Mouse (Mus musculus): ENCODE measurements around the gene Ankfn1. TPM values are rescaled to one million over a fixed set of nuclear protein-coding genes. Genes with fewer than 3 reads are reported as not detected.

Ankfn1 gene
- polyA plus RNA-seq, 1 experiment from 2014 or later: 1.8 TPM

GRCm38 (mm10) chr11:89508675-89509324 is 268.7 kb downstream of the Ankfn1 start:
- Histone ChIP-seq H3K27me3 (no peaks in the 10 kb centered on the region), H3K4me1 (no peaks in the 10 kb centered on the region), H3K9ac (no peak overlapping the region), H3K36me3 (no peaks in the 10 kb centered on the region), H3K27ac (replicated peaks) (no peak overlapping the region), H3K4me3 (replicated peaks) (no peak overlapping the region), H3K4me2 (replicated peaks) (no peak overlapping the region), H3K9me3 (replicated peaks) (no peaks in the 10 kb centered on the region)
- WGBS: 27% methylated on average over 11 of the region's 11 CpGs
- ATAC-seq (ENCODE audit: insufficient number of reproducible peaks, low FRiP score, low TSS enrichment, low read depth): no peak

- Histone ChIP-seq H3K4me3 (replicated peaks) (no peak overlapping the region), H3K9me3 (replicated peaks) (no peaks in the 10 kb centered on the region), H3K27ac (replicated peaks) (no peak overlapping the region), H3K4me2 (replicated peaks) (no peak overlapping the region), H3K9ac (no peak overlapping the region), H3K27me3 (no peaks in the 10 kb centered on the region), H3K4me1 (no peaks in the 10 kb centered on the region), H3K36me3 (no peaks in the 10 kb centered on the region)
- ATAC-seq (ENCODE audit: insufficient number of reproducible peaks, low FRiP score, low TSS enrichment, low read depth): no peak
- 53% methylated on average over 11 of the region's 11 CpGs for WGBS
Observed at GRCm38 (mm10) chr11:89506595-89507245, 270.7 kb downstream of the Ankfn1 start.

- H3K27ac ChIP-seq (replicated peaks): no peak overlapping the region
- ATAC-seq (ENCODE audit: insufficient number of reproducible peaks, low FRiP score, low TSS enrichment, low read depth): no peak
Observed at GRCm38 (mm10) chr11:89505046-89505445, 272.4 kb downstream of the Ankfn1 start.

GRCm38 (mm10) chr11:89501796-89502195 is 275.7 kb downstream of the Ankfn1 start:
- no peak overlapping the region for H3K4me2 ChIP-seq (replicated peaks)
- WGBS: 58% methylated on average over 7 of the region's 7 CpGs

More at GRCm38 (mm10) chr11:89505046-89505445, 272.4 kb downstream of the Ankfn1 start:
- WGBS: 76% methylated on average over 7 of the region's 7 CpGs
- Histone ChIP-seq H3K9ac (no peak overlapping the region), H3K4me1 (no peaks in the 10 kb centered on the region), H3K9me3 (replicated peaks) (no peaks in the 10 kb centered on the region), H3K27me3 (no peaks in the 10 kb centered on the region), H3K4me3 (replicated peaks) (no peak overlapping the region), H3K36me3 (no peaks in the 10 kb centered on the region), H3K4me2 (replicated peaks) (no peak overlapping the region)

GRCm38 (mm10) chr11:89500961-89501360 is 276.5 kb downstream of the Ankfn1 start:
- no peak overlapping the region for H3K27ac ChIP-seq (replicated peaks)
- H3K27me3 ChIP-seq: no peaks in the 10 kb centered on the region
- ATAC-seq (ENCODE audit: insufficient number of reproducible peaks, low FRiP score, low TSS enrichment, low read depth): no peak
- no peak overlapping the region for H3K4me2 ChIP-seq (replicated peaks)
- no peaks in the 10 kb centered on the region for H3K36me3 ChIP-seq
- H3K4me1 ChIP-seq: no peaks in the 10 kb centered on the region
- H3K9ac ChIP-seq: no peak overlapping the region
- H3K4me3 ChIP-seq (replicated peaks): no peak overlapping the region
- no peaks in the 10 kb centered on the region for H3K9me3 ChIP-seq (replicated peaks)
- 69% methylated on average over 2 of the region's 2 CpGs for WGBS

More at GRCm38 (mm10) chr11:89501796-89502195, 275.7 kb downstream of the Ankfn1 start:
- Histone ChIP-seq H3K27ac (replicated peaks) (no peak overlapping the region), H3K27me3 (no peaks in the 10 kb centered on the region), H3K4me3 (replicated peaks) (no peak overlapping the region), H3K36me3 (no peaks in the 10 kb centered on the region), H3K9ac (no peak overlapping the region), H3K4me1 (no peaks in the 10 kb centered on the region), H3K9me3 (replicated peaks) (no peaks in the 10 kb centered on the region)
- no peak for ATAC-seq (ENCODE audit: insufficient number of reproducible peaks, low FRiP score, low TSS enrichment, low read depth)

- H3K27me3 ChIP-seq: no peaks in the 10 kb centered on the region
- no peaks in the 10 kb centered on the region for H3K9me3 ChIP-seq (replicated peaks)
- no peak for ATAC-seq (ENCODE audit: insufficient number of reproducible peaks, low FRiP score, low TSS enrichment, low read depth)
- no peak overlapping the region for H3K4me3 ChIP-seq (replicated peaks)
- 44% methylated on average over 6 of the region's 6 CpGs for WGBS
- no peak overlapping the region for H3K27ac ChIP-seq (replicated peaks)
- no peak overlapping the region for H3K9ac ChIP-seq
- H3K36me3 ChIP-seq: no peaks in the 10 kb centered on the region
- H3K4me2 ChIP-seq (replicated peaks): no peak overlapping the region
- no peaks in the 10 kb centered on the region for H3K4me1 ChIP-seq
Observed at GRCm38 (mm10) chr11:89481084-89481483, 296.4 kb downstream of the Ankfn1 start.

GRCm38 (mm10) chr11:89476927-89477326 is 300.5 kb downstream of the Ankfn1 start:
- H3K27ac ChIP-seq (replicated peaks): no peak overlapping the region
- no peak overlapping the region for H3K4me3 ChIP-seq (replicated peaks)
- WGBS: 58% methylated on average over 5 of the region's 5 CpGs
- ATAC-seq (ENCODE audit: insufficient number of reproducible peaks, low FRiP score, low TSS enrichment, low read depth): no peak
- H3K4me2 ChIP-seq (replicated peaks): no peak overlapping the region
- no peaks in the 10 kb centered on the region for H3K27me3 ChIP-seq
- H3K4me1 ChIP-seq: no peaks in the 10 kb centered on the region
- H3K36me3 ChIP-seq: no peaks in the 10 kb centered on the region
- no peak overlapping the region for H3K9ac ChIP-seq
- H3K9me3 ChIP-seq (replicated peaks): no peaks in the 10 kb centered on the region

GRCm38 (mm10) chr11:89476047-89476446 is 301.4 kb downstream of the Ankfn1 start:
- 79% methylated on average over 4 of the region's 4 CpGs for WGBS

GRCm38 (mm10) chr11:89472871-89473270 is 304.6 kb downstream of the Ankfn1 start:
- 60% methylated on average over 4 of the region's 4 CpGs for WGBS
- no peaks in the 10 kb centered on the region for H3K4me1 ChIP-seq

More at GRCm38 (mm10) chr11:89476047-89476446, 301.4 kb downstream of the Ankfn1 start:
- Histone ChIP-seq H3K27ac (replicated peaks) (no peak overlapping the region), H3K4me3 (replicated peaks) (no peak overlapping the region), H3K9me3 (replicated peaks) (no peaks in the 10 kb centered on the region), H3K36me3 (no peaks in the 10 kb centered on the region), H3K4me2 (replicated peaks) (no peak overlapping the region), H3K9ac (no peak overlapping the region), H3K4me1 (no peaks in the 10 kb centered on the region), H3K27me3 (no peaks in the 10 kb centered on the region)
- ATAC-seq (ENCODE audit: insufficient number of reproducible peaks, low FRiP score, low TSS enrichment, low read depth): no peak

GRCm38 (mm10) chr11:89465381-89465780 is 312.1 kb downstream of the Ankfn1 start:
- no peaks in the 10 kb centered on the region for H3K27me3 ChIP-seq
- H3K4me3 ChIP-seq (replicated peaks): no peak overlapping the region
- no peak for ATAC-seq (ENCODE audit: insufficient number of reproducible peaks, low FRiP score, low TSS enrichment, low read depth)
- no peak overlapping the region for H3K4me2 ChIP-seq (replicated peaks)
- H3K27ac ChIP-seq (replicated peaks): no peak overlapping the region
- no peak overlapping the region for H3K9ac ChIP-seq
- peaks cover 3% of the 10 kb centered on the region; the same call in 1 of the 2 replicates for H3K4me1 ChIP-seq
- WGBS: 90% methylated on average over 4 of the region's 4 CpGs
- no peaks in the 10 kb centered on the region for H3K9me3 ChIP-seq (replicated peaks)
- H3K36me3 ChIP-seq: no peaks in the 10 kb centered on the region

More at GRCm38 (mm10) chr11:89472871-89473270, 304.6 kb downstream of the Ankfn1 start:
- Histone ChIP-seq H3K9ac (no peak overlapping the region), H3K4me3 (replicated peaks) (no peak overlapping the region), H3K9me3 (replicated peaks) (no peaks in the 10 kb centered on the region), H3K36me3 (no peaks in the 10 kb centered on the region), H3K27ac (replicated peaks) (no peak overlapping the region), H3K4me2 (replicated peaks) (no peak overlapping the region), H3K27me3 (no peaks in the 10 kb centered on the region)
- ATAC-seq (ENCODE audit: insufficient number of reproducible peaks, low FRiP score, low TSS enrichment, low read depth): no peak

- Histone ChIP-seq H3K4me1 (peaks cover 3% of the 10 kb centered on the region; the same call in 1 of the 2 replicates), H3K4me3 (replicated peaks) (no peak overlapping the region), H3K9me3 (replicated peaks) (no peaks in the 10 kb centered on the region), H3K36me3 (no peaks in the 10 kb centered on the region), H3K27ac (replicated peaks) (no peak overlapping the region), H3K4me2 (replicated peaks) (no peak overlapping the region), H3K27me3 (no peaks in the 10 kb centered on the region), H3K9ac (no peak overlapping the region)
- no peak for ATAC-seq (ENCODE audit: insufficient number of reproducible peaks, low FRiP score, low TSS enrichment, low read depth)
- WGBS: 61% methylated on average over 10 of the region's 10 CpGs
Observed at GRCm38 (mm10) chr11:89462216-89462615, 315.2 kb downstream of the Ankfn1 start.

Measured in embryonic facial prominence, embryonic 15.5 days (tissue).